Mouse (Mus musculus) olfactory bulb, adult 2 months (tissue): ENCODE results near the gene Bbs9.

Source experiments
- CTCF ChIP-seq: fragments of 200-500 bp; IDR thresholded peaks from 2 replicates; pipeline ENCODE4 v1.5.1; 2012; ENCODE audit warnings: low read depth, mild to moderate bottlenecking, low read length, moderate library complexity; ENCODE audit not compliant: insufficient read depth
- POLR2A ChIP-seq: fragments of 200-500 bp; IDR thresholded peaks from 2 replicates; pipeline ENCODE4 v1.6.1; 2012; ENCODE audit warnings: mild to moderate bottlenecking, low read depth, low read length, moderate library complexity; ENCODE audit not compliant: insufficient read depth

DNA sequence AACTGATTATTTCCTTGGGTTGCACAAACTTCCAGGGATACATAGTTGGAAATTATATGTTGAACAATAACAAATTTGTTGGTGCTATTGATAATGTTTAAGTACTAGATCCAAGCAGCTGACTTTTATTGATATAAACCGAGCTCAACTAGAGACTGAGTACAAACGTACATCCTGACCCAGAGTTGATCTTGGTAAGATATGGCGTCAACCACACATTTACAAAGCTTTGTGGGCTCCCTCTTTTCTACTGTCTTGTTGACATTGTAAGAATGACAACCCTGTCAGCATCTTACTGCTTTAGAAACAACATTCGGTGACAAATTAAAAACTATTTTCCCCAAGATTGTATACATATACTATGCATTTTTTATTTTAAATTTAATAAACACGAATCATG lies 181.7 kb downstream of the Bbs9 start:
- no peak for TF ChIP-seq POLR2A
- no peak for TF ChIP-seq CTCF
